Mouse (Mus musculus): Measurements from ENCODE around the gene Pgm3. TPM values are rescaled to one million over a fixed set of nuclear protein-coding genes. Genes with fewer than 3 reads are reported as not detected.

Pgm3 gene
- polyA plus RNA-seq, 1 experiment from 2014 or later: 32.8 TPM

Other genes with a start within 250 kb of the Pgm3 start
- gene Ube2cbp, start 106.9 kb downstream of the Pgm3 start, polyA plus RNA-seq (2015; fragmentation: Nextera tagmentation; extraction: Ambion mirVana): 7.8 and 8.1 TPM in 2 replicates
- gene Dop1a, start 104.7 kb downstream of the Pgm3 start, polyA plus RNA-seq (2015; fragmentation: Nextera tagmentation; extraction: Ambion mirVana): 34.1 and 45.0 TPM in 2 replicates
- gene Rwdd2a, start 149 bp upstream of the Pgm3 start, polyA plus RNA-seq (2015; fragmentation: Nextera tagmentation; extraction: Ambion mirVana): 22.3 and 30.9 TPM in 2 replicates
- gene Me1, start 124.1 kb upstream of the Pgm3 start, polyA plus RNA-seq (2015; fragmentation: Nextera tagmentation; extraction: Ambion mirVana): 44.8 and 51.5 TPM in 2 replicates
- 4.2 and 5.3 TPM in 2 replicates for gene Prss35, start 171.8 kb upstream of the Pgm3 start, polyA plus RNA-seq (2015; fragmentation: Nextera tagmentation; extraction: Ambion mirVana)

All from midbrain, embryonic 16.5 days (tissue).